In genomic region chr9:69987579-69987978, GRCm38 (mm10) we compare ENCODE assay signal across 9 mouse cellular contexts. TPM values are rescaled to one million over a fixed set of nuclear protein-coding genes. Genes with fewer than 3 reads are reported as not detected.
A peak's percentile ranks its signal among the peaks of the same experiment; 100 is the strongest.
DNase-seq lines count a peak whose midpoint lies in the region; ATAC-seq and TF ChIP-seq lines count a peak whose summit lies in the region.
"Had no signal": no experiment of that assay in that cellular context is flagged by ENCODE, and none has a peak within 500 bp of the region (broad histone marks: within the 10 kb centered on the region; RNA-seq: fewer than 3 reads in every experiment).

No protein-coding gene starts in this region.

- DNase-seq in MN1 (ENCODE audit: low spot score) = peak; percentile 60
- DNase-seq in cerebellum, postnatal 4 days (ENCODE audit: low spot score in 2 of 2) = peak; percentile 33 to 64
- DNase-seq in heart, postnatal 0 days (ENCODE audit: low spot score) = peak; percentile 55
- DNase-seq in left cerebral cortex, postnatal 14 days (ENCODE audit: low spot score in 2 of 2) = peak; percentile 79
- peak; percentile 47 to 63 for DNase-seq in natural killer cell, adult 2 months (ENCODE audit: low spot score in 2 of 2)
- peak; percentile 74 for DNase-seq in thymus, postnatal 25 days

- H3K9ac ChIP-seq in intestine, postnatal 0 days (ENCODE audit: low read depth, low read length) = no peak overlapping the region
- no peak overlapping the region for H3K9ac ChIP-seq in intestine, embryonic 15.5 days
- H3K9ac ChIP-seq in heart, postnatal 0 days (replicated peaks; ENCODE audit: low read depth, low read length) = no peak overlapping the region

- TF ChIP-seq EP300 in heart, postnatal 0 days (IDR thresholded peaks at IDR 0.05; ENCODE audit: low read depth) = no peak

- no peaks in the 10 kb centered on the region for H3K36me3 ChIP-seq in intestine, postnatal 0 days (ENCODE audit: control insufficient read depth, insufficient read depth)
- no peaks in the 10 kb centered on the region; the same call in 1 of the 2 replicates for H3K36me3 ChIP-seq in intestine, embryonic 15.5 days
- no peaks in the 10 kb centered on the region for H3K36me3 ChIP-seq in heart, postnatal 0 days (replicated peaks; ENCODE audit: control insufficient read depth, insufficient read depth, low read length)

- no peak overlapping the region for H3K27ac ChIP-seq in intestine, postnatal 0 days (ENCODE audit: low read depth, low read length)
- no peak overlapping the region for H3K27ac ChIP-seq in intestine, embryonic 15.5 days
- H3K27ac ChIP-seq in heart, postnatal 0 days (ENCODE audit: low read depth) = no peak overlapping the region

- intact Hi-C loops in left cerebral cortex, postnatal 14 days (cut with DNase I) = loop anchor here (1.0 to 5.0 kb wide), 2 partner anchors 364 to 480 kb away; no protein-coding TSS in a partner anchor

- no peak for ATAC-seq in intestine, postnatal 0 days
- no peak for ATAC-seq in intestine, embryonic 15.5 days
- ATAC-seq in heart, postnatal 0 days (ENCODE audit: insufficient read depth, low read depth) = no peak

- no peak overlapping the region for H3K4me3 ChIP-seq in intestine, postnatal 0 days (ENCODE audit: low read depth, low read length)
- no peak overlapping the region for H3K4me3 ChIP-seq in intestine, embryonic 15.5 days (replicated peaks)
- H3K4me3 ChIP-seq in heart, postnatal 0 days (ENCODE audit: low read depth, low read length) = no peak overlapping the region
- H3K4me3 ChIP-seq: megakaryocyte, embryonic 14.5 days had no signal

- WGBS in intestine, postnatal 0 days = 0% methylated on average over 3 of the region's 3 CpGs
- WGBS in intestine, embryonic 15.5 days = 2% methylated on average over 3 of the region's 3 CpGs
- WGBS in heart, postnatal 0 days = 0% methylated on average over 3 of the region's 3 CpGs

- TF ChIP-seq CTCF in intestine, postnatal 0 days (IDR thresholded peaks at IDR 0.05; ENCODE audit: low read depth) = peak; percentile 82
- TF ChIP-seq CTCF in heart, postnatal 0 days (IDR thresholded peaks at IDR 0.05; ENCODE audit: low read depth) = peak; percentile 73

- H3K27me3 ChIP-seq in intestine, postnatal 0 days (replicated peaks; ENCODE audit: control insufficient read depth, insufficient read depth, low read length) = no peaks in the 10 kb centered on the region
- H3K27me3 ChIP-seq in intestine, embryonic 15.5 days (replicated peaks) = no peaks in the 10 kb centered on the region
- no peaks in the 10 kb centered on the region for H3K27me3 ChIP-seq in heart, postnatal 0 days (ENCODE audit: control insufficient read depth, insufficient read depth, low read length)

- no peak overlapping the region for H3K4me2 ChIP-seq in intestine, postnatal 0 days (replicated peaks; ENCODE audit: low read depth)
- no peak overlapping the region for H3K4me2 ChIP-seq in intestine, embryonic 15.5 days (replicated peaks)
- H3K4me2 ChIP-seq in heart, postnatal 0 days (ENCODE audit: low read depth, low read length) = no peak overlapping the region

- no peaks in the 10 kb centered on the region for H3K9me3 ChIP-seq in intestine, postnatal 0 days (ENCODE audit: control insufficient read depth)
- no peaks in the 10 kb centered on the region for H3K9me3 ChIP-seq in intestine, embryonic 15.5 days
- no peaks in the 10 kb centered on the region for H3K9me3 ChIP-seq in heart, postnatal 0 days (replicated peaks; ENCODE audit: control insufficient read depth, low read length)
- H3K9me3 ChIP-seq: megakaryocyte, embryonic 14.5 days had no signal

- no peaks in the 10 kb centered on the region for H3K4me1 ChIP-seq in intestine, postnatal 0 days (replicated peaks; ENCODE audit: control insufficient read depth, insufficient read depth, low read length)
- peaks cover 14% of the 10 kb centered on the region for H3K4me1 ChIP-seq in intestine, embryonic 15.5 days (replicated peaks)
- peaks cover 21% of the 10 kb centered on the region for H3K4me1 ChIP-seq in heart, postnatal 0 days (ENCODE audit: control insufficient read depth, insufficient read depth)

RNA-seq across cellular contexts. Expression of gene Bnip2, which starts 1.7 kb away (rescaled TPM):
- 38.0 and 38.7 TPM in 2 replicates for polyA plus RNA-seq in intestine, postnatal 0 days (2015; fragmentation: Nextera tagmentation; extraction: Ambion mirVana)
- 67.0 and 72.1 TPM in 2 replicates for polyA plus RNA-seq in intestine, embryonic 15.5 days (2015; fragmentation: Nextera tagmentation; extraction: Ambion mirVana)
- 74.2 and 87.2 TPM in 2 replicates for total RNA-seq in heart, postnatal 0 days (2014; rRNA removed; ENCODE audit: low replicate concordance)
- 104 and 107 TPM in 2 replicates for polyA plus RNA-seq in heart, postnatal 0 days (2015; fragmentation: Nextera tagmentation; extraction: Ambion mirVana)
- total RNA-seq in left cerebral cortex, postnatal 14 days (2021) = 10 to 100 TPM; 43.2 to 44.6 TPM

RNA-seq across cellular contexts. Expression of gene Gtf2a2, which starts 24.8 kb away (rescaled TPM):
- 127 and 128 TPM in 2 replicates for polyA plus RNA-seq in intestine, postnatal 0 days (2015; fragmentation: Nextera tagmentation; extraction: Ambion mirVana)
- polyA plus RNA-seq in intestine, embryonic 15.5 days (2015; fragmentation: Nextera tagmentation; extraction: Ambion mirVana) = 177 and 182 TPM in 2 replicates
- total RNA-seq in heart, postnatal 0 days (2014; rRNA removed; ENCODE audit: low replicate concordance) = 103 and 105 TPM in 2 replicates
- polyA plus RNA-seq in heart, postnatal 0 days (2015; fragmentation: Nextera tagmentation; extraction: Ambion mirVana) = 195 and 203 TPM in 2 replicates
- 10 to 100 TPM; 62.7 to 67.1 TPM for total RNA-seq in left cerebral cortex, postnatal 14 days (2021)

RNA-seq across cellular contexts. Expression of gene Gcnt3, which starts 50.3 kb away (rescaled TPM):
- polyA plus RNA-seq in intestine, postnatal 0 days (2015; fragmentation: Nextera tagmentation; extraction: Ambion mirVana) = 11.0 and 11.1 TPM in 2 replicates
- 8.3 and 8.9 TPM in 2 replicates for polyA plus RNA-seq in intestine, embryonic 15.5 days (2015; fragmentation: Nextera tagmentation; extraction: Ambion mirVana)
- not detected in 2 replicates for total RNA-seq in heart, postnatal 0 days (2014; rRNA removed; ENCODE audit: low replicate concordance)
- polyA plus RNA-seq in heart, postnatal 0 days (2015; fragmentation: Nextera tagmentation; extraction: Ambion mirVana) = 0.04 TPM in 1 of 2 replicates, not detected in the other
- total RNA-seq in left cerebral cortex, postnatal 14 days (2021) = not detected
